Mouse (Mus musculus) adrenal gland, adult (tissue): ENCODE data around the gene Efna3.

Experiments used
- DNase-seq, 2 experiments: peaks; one replicate each; pipeline ENCODE4 v3.0.0; 2022 to 2023; ENCODE audit warnings: low spot score in 1 of 2; ENCODE audit not compliant: inconsistent age in 2 of 2

Efna3 gene

DNA sequence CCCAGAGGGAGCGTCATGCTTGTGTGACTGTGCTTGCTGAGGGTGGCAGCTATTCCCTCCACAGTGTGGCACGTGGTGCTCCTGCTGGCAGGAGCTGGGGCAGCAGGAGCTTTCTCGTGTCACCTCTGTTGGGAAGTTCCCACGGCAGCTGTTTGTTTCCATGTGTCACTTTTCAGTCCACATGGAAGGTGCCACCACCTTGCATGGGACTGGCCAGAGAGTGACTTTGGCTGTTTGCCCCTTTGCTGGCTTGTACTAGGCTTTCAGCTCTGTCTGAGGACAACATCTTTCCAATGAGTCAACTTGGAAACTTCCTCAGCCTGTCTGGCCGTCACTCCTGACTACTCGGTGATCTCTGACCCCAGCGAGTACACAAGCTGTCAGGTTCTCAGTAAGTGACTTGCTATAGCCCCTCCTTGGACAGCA, 34.2 kb downstream of the Efna3 start:
- DNase-seq, result no peak

DNA sequence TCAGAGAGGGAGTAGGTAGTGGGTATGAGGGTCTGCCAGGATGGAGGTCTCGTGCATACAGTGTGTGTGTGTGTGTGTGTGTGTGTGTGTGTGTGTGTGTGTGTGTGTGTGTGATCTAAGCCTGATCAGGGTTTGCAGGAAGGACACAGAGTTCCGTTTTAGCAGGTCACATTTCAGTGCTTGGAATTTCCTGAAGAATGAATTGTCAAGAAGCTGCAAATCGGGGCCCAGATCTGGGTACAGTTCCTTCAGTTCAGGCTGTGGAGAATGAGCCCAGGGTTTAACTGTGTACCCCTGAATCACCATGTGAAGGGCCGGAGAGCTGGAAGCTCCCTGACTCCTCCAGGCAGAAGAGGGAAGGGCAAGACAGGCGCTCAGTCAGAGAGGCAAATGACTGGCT, 35.5 kb downstream of the Efna3 start:
- no peak for DNase-seq

DNA sequence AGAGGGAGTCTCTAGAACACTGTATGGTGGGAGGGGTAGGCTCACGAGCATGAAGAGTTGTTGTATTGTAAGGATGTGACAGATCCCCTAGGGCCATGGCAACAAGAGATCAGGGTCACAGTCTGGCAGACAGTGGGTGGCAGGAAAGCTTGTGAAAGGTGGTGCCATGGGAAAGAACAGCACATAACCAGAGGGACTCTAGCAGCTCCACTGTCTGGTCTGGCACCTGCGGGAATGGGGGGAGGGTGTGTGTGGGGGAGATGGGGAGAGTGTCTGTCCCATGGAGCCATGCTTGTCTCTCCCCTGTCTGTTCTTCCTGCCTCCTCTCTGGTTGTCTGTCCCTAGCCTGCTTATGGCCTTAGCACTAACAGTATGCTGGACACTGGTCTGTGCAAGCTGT, 37.2 kb downstream of the Efna3 start:
- no peak for DNase-seq

DNA sequence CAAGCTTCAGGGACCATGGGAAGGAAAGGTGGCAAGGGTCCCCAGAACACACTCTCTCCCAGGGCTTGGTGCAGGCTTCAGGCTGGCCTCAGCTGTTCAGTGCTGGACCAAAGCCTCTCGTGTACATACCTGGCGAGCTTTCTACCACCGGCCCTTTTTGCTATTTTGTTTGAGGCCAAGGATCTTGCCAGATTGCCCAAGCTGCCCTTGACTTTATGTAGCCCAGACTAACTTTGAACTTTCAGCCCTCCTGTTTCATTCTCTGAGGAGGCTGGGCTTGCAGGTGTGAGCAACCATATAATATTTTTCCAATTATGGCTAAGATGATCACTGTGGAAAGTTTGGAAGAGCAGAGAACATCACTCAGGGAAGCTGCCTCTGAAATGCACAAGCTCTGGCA, 38.5 kb downstream of the Efna3 start:
- DNase-seq, result no peak

DNA sequence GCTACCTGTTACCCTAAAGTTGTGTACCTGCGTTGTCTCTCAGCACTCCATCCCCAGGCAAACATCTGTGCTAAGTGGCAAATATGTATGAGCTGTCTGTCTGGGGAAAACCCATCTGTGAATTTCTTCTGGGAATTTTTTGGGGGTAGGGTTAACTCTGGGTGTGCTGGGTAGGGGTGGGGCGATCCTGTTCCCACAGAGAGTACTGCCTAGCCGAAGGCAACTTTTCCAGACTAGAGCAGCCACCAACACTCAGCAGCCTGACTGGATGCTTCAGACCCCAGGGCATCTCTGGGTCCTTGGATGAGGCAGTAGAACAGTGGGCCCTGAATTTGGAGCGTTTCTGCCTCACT, 40.5 kb downstream of the Efna3 start:
- no peak for DNase-seq

DNA sequence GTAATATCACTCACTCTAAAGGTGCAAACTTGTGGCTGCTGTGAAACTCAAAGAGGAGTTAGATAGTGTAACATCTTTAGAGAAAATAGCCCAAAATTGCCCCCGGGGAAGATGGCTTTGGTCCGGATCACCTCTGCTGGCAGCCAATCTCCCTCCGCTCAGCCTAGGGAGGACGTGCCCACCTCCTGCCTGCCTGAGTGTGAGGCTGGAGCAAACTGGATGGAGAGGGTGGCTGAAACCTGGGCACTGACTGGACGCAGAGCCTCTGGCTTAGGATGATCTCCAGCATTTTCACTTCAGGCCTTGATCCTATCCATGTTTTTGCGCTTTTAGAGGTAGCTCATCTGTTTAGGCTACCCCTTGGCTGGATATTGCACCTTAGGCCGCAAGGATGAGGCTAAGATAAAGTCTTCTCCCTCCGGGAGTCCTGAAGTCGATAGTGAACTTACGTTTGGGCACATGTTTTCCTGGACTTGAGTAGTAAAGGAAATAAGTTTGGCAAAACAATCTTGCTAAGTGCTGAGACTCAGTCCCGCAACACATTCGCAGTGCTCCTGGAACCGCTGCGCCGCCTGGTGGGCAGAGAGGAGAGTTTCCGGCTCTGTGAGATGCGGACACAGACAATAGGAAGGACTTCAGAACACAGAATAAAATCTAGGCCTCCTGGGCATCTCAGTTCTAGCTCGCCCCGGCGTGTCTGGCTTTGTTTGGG, 41.0 kb downstream of the Efna3 start:
- peak; percentile 83 to 93 for DNase-seq

DNA sequence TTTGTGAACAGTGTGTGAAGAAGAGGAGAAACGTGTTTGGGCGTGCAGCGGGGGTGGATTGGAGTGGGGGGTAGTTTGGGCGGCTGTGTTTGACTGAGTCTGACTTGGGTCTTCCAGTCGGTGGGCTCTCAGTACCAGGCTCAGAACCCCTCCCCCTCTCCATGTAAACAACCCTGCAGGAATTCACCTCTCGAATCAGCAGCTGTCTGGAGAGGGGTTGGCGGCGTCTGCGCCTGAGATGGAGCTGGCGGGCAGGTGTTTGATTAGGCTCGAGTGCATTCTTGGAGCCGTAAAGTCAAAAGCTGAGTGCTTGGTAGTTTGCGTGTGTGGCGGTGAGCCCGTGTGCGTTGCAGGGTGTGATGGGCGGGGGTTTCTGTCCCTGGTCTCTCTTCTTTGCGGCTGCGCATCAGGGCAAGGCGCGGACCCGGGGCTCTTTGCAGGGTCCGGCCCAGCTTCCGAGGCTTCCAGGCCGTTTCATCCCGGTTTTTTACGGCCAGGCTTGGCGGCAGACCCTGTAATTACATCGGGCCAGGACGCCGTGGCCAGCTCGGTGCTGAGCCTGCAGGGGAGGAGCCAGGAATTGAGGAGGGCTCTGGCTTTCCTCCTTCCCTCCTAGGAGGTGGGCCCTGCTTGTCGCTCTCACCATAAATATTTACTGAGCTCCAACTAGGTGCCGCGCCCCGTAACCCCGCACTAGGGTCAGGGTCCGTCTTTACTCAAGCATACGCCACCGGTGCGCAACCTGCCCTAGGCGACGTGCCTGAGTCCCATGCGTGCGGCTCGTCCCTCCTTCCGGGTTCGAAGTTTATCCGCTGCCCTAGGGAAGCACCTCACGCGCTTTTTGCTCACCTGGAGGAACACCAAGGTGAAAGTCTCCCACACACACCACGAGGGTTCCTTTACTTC, 41.9 kb downstream of the Efna3 start, which contains the start of gene Efna1:
Efna1 (minus strand) TSS at position 537 of the 906 bp plus-strand sequence.
- DNase-seq, result peak; percentile 70 to 83

DNA sequence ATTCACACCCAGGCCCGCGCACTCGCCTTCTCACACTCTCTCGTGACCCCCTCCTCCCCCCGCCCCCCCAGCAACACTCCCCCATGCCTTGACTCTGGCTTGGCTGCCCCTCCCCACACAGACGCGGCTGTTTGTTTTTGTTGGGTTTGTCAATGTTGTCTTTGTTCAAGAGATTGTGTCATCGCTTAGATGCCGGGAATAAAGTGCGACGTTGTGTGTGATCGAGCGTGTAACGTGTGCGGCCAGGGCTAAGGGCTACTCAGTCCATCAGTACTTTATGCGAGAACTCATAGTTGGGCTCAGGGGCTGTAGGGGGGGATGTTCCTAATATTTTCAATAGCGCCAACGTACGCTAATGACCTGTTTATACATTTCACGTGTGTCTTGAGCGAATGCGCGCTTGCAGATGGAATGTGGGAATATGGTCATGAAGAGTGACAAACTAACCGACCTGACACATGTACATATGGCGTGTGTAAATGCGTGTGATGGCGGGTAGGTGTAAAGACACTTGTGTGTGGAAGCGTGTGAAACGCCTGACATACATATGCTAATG, 42.6 kb downstream of the Efna3 start:
- DNase-seq, result peak; percentile 45 to 70

DNA sequence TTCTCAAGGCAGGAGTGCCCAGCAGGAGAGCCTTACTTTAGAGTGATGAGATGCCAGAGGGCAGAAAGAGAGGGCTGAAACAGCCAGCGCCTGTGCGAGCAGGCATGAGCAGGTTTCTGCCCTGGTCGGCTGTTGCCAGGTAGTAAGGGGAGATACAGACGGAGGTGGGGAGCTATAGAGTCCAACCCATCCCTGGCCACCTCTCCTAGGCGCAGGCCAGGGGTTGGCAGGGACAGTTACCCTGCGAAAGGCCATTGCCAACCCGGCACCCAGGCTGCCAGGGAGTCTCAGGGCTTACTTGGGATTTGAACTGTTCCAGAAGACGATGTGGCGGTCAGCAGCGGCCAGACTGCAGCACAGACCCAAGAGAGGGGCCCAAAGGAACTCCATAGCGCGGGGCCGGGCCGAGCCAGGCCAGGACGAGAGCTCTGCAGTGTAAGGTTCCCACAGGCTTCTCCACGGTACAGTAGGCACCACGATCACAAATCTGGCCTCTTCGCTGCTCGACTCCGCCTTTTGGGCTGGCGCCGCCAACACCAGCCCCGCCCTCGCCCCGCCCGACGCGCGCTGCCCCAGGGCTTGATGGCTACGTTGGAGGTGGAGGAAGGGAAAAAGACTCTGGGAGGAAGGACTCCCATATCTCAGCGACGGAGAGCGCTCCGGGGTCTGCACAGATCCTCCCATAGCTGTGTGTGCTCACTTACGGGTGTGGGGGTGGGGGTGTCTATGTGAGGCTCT, 43.4 kb downstream of the Efna3 start:
- DNase-seq, result peak; percentile 91 to 95

DNA sequence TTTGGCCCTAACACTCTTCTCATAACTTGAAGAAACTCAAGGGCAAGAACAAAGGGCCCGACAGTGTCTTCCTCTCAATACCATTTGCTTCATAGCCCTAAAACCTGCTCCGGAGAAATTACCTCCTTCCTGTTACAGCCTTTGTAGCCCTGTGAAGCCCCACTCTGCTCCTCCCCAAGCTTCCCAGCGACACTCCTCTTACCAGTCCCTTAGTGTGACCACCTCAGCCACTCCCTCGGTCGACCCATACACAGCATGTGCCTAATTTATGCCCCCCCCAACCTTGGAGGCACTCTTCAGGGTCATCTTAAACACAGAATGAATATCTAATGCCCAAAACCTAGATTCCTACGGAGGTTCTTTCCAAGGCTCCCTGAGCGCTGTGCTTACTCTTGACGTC, 44.1 kb downstream of the Efna3 start:
- no peak for DNase-seq

DNA sequence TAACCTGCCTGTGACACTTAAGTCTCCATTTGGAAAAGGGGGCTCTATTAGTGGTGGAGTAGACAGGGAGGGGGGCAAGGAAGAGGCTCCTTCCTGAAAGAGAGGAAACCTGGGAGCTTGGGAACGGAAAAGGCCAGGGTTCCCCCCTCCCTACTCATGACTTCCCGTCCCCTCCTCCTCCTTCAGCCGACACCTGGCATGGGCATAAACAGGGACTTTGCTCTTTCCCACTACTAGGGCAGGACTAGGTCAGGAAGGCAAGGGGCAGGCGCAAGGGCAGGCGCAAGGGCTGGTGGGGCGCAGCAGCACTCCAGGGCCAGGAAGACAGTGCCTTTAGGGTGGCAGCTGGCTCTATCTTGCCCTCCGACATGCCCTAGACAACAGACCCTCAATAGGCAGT, 44.7 kb downstream of the Efna3 start:
- DNase-seq, result peak; percentile 65 to 77

DNA sequence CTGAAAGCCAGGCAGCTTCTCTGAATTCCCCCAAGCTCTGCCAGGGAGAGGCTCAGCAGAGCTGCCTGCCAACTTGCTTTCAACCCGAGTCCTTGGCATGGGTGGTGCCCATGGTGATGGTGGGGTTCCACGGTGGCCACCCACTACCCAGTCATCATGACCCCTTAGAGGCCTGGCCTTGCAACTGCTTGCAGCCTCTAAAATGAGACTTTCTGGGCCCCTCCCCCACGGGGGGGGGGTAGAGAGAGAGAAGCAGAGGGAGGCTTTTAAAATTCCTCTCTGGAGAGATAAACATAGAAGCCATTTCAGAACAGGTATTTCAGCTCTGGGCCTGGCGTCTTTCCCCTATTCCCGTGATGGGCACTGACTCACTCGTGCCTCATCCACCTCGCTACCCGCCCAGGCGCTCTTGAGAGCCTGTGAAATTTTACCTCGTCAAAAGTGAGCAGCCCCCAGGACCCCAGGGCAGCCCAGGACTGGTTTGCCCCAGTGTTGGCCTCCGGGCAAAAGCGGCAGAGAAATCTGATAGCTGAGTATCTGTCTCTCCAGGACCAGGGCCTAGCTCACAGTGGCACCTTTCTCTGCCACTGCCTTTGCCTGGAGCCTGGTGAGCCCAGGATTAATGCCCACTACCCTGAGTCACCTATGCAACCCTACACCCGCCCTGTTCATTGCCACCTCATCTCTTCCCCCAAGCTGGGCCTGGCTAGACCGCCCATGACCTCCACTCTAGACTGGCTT, 45.3 kb downstream of the Efna3 start:
- peak in 1 of 2 experiments; percentile 28 for DNase-seq

DNA sequence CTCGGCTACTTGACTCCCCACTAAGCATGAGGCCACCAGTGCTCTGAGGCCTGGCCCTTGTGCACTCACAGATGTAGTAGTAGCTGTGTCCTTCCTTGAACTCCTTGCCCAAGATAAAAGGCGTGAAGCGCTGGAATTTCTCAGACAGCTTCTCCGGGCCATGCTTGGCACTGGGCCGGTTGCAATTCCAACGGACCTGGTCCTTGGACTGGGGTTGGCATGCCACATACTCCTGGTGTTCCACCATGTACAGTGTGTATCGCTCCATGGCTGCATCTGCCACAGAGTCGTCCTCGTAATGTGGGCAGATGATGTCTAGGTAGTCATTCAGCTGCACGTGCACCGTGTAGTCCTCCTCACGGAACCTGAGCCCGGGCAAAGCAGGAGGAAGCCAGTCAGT, 46.7 kb downstream of the Efna3 start:
- no peak for DNase-seq

DNA sequence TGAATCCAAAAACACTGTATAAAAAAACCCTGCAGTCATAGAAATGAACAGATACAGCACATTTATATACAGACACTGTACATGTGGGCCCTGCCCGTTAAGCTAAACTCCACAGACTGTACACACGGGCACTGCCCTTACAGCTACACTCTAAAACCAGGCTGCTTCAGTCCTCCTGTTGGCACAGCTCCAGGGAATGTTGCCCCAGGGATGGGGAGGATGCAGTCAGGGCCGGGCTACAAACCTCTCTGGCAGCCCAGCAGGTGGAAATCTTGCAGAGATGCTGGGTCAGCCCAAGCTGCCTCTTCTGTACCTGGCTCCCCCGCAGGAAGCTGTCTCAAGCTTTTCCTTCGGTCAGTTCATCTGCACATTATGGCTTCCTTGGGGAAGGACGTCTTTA, 51.0 kb downstream of the Efna3 start:
- peak; percentile 37 to 53 for DNase-seq

DNA sequence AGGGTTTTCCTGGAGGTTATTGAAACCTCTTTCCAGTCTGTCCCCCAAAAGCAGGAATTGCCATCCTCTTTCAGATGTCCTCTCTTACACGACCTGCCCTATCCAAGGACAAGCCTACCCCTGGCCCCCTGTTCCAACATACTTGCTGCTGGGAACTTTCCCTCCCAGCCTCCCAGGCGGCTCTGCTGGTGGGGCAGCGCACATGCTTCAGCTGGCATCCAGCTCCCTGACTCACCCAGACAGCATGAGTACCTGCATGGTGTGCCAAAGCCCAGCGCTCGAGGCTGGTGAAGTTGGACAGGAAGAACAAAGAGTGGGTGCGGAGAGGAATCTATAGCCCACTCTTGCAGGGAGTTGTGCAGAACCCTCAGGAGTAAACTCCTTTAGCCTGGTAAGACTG, 51.9 kb downstream of the Efna3 start:
- peak; percentile 74 to 83 for DNase-seq

DNA sequence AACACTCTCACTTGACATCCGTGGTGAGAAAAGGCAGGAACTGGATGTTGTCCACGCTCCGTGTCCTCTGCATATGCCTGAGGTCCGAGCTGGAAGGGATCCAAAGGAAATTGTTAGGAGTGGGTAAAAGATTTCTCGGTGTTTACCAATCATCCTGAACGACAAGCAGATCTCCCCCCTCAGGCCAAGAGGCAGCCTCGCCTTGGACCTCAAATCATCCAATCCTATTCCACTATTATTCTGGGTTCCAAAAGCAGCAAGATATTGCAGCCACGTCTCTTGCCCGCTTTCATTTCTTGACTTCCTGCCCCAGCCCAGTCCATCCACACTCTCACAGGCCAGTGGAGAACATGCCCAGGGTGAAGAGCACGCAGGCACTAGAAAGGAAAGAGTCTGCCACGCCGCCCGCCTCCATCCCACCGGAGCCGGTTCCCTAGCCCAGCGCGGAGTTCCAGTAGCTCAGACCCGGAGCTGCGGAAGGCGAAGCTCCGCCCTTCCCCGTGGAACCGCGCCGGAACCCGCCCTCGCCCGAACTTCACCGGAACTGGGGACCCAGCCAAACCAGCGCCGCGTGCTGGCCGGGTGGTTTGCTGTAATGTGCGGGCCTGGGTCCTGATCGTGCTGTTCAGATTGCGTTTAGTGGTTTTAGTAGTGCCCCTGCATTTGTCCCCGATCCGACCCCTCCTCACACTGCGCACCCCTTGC, 52.6 kb downstream of the Efna3 start, which contains the start of gene Slc50a1:
Slc50a1 (minus strand) TSS at position 520 of the 705 bp plus-strand sequence.
- peak; percentile 90 to 94 for DNase-seq

DNA sequence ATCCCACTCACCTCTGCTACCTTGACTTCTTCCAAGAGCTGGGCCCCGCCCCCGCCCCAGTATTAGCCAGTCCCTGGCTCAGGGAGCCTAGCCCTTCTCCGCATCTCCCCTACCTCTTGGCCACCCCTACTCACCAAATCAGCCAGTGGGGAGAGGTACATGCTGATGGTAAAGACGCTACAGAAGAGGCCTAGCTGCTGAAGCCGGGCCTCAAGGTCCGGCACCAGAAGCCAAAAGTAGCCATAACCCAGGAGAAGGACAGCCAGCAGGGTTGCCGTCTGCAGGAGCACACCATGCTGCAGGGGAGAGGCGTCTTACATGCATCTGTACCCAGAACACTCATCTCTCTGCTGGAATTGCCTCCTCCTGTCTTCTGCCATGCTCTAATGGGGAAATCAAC, 53.8 kb downstream of the Efna3 start:
- no peak for DNase-seq

DNA sequence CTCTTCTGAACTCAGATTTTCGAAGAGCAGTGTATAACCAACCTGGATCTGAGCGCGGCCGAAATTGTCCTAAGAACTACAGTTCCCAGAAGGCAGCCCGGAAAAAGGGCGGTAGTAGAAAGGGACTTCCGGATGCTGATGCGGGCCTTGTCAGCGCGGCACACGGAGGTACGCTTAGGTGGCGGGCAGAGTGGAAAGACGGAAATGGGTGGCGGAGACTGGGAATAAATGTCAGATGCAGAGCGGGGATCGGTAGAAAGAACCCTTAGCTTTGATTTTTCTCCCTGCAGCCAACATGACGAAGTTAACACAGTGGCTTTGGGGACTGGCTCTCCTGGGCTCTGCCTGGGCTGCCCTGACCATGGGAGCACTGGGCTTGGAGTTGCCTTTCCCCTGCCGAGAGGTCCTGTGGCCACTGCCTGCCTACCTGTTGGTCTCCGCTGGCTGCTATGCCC, 56.3 kb downstream of the Efna3 start:
- peak; percentile 84 to 94 for DNase-seq
